Mouse (Mus musculus) kidney, adult 2 months (tissue): ENCODE measurements around the gene Top3b.

Experiments
- CTCF ChIP-seq: fragments of 200-500 bp; conservative IDR thresholded peaks from 2 replicates; pipeline ENCODE4 v1.5.1; 2011; ENCODE audit warnings: low read depth, mild to moderate bottlenecking, control low read depth, low read length, moderate library complexity, mixed read lengths; ENCODE audit not compliant: insufficient read depth, insufficient read length
- POLR2A ChIP-seq: fragments of 200-500 bp; IDR thresholded peaks from one replicate; pipeline ENCODE4 v1.6.1; 2011; ENCODE audit warnings: low read depth, low read length, control low read depth

- TF ChIP-seq CTCF = no peak
- TF ChIP-seq POLR2A = no peak
These were observed 69.0 kb downstream of the Top3b start for GRCm38 (mm10) chr16:16939543-16939942.
